Mouse (Mus musculus): ENCODE measurements around the gene Cnga3. TPM values are rescaled to one million over a fixed set of nuclear protein-coding genes. Genes with fewer than 3 reads are reported as not detected.

Cnga3 gene
- total RNA-seq, 2 experiments from 2014 or later: 0.86 to 0.87 TPM

- intact Hi-C loops (cut with DNase I): loop anchor here (1.0 kb wide), 2 partner anchors 129 to 364 kb away; no protein-coding TSS in a partner anchor
- peak; percentile 65 to 66 for DNase-seq
Measured at GRCm38 (mm10) chr1:37272464-37272863, 58.2 kb downstream of the Cnga3 start.

GRCm38 (mm10) chr1:37286556-37286955, 72.3 kb downstream of the Cnga3 start:
- no peak for DNase-seq
- intact Hi-C loops (cut with DNase I): no loop called here

- intact Hi-C loops (cut with DNase I): no loop called here
- DNase-seq: no peak
Measured at GRCm38 (mm10) chr1:37287748-37288147, 73.5 kb downstream of the Cnga3 start.

- intact Hi-C loops (cut with DNase I): no loop called here
- DNase-seq: no peak
Measured at GRCm38 (mm10) chr1:37288181-37288935, 74.1 kb downstream of the Cnga3 start.

GRCm38 (mm10) chr1:37288941-37289340, 74.7 kb downstream of the Cnga3 start:
- no peak for DNase-seq
- intact Hi-C loops (cut with DNase I): no loop called here

- intact Hi-C loops (cut with DNase I): no loop called here
- DNase-seq: no peak
Measured at GRCm38 (mm10) chr1:37296414-37296813, 82.2 kb downstream of the Cnga3 start.

- intact Hi-C loops (cut with DNase I): no loop called here
- DNase-seq: no peak
Measured at GRCm38 (mm10) chr1:37298904-37299303, 84.7 kb downstream of the Cnga3 start.

GRCm38 (mm10) chr1:37299540-37300491, 85.6 kb downstream of the Cnga3 start, which contains the start of gene Inpp4a:
Gene Inpp4a (plus strand): TSS chr1:37299865.
- peak; percentile 95 to 96 for DNase-seq
- intact Hi-C loops (cut with DNase I): loop anchor here (5.0 kb wide), 1 partner anchor 47 kb away; no protein-coding TSS in a partner anchor

- DNase-seq: no peak
- intact Hi-C loops (cut with DNase I): loop anchor here (5.0 kb wide), 1 partner anchor 47 kb away; no protein-coding TSS in a partner anchor
Measured at GRCm38 (mm10) chr1:37300650-37301049, 86.4 kb downstream of the Cnga3 start.

GRCm38 (mm10) chr1:37302801-37303200, 88.6 kb downstream of the Cnga3 start:
- no peak for DNase-seq
- intact Hi-C loops (cut with DNase I): loop anchor here (5.0 kb wide), 1 partner anchor 44 kb away; no protein-coding TSS in a partner anchor

- DNase-seq: no peak
- intact Hi-C loops (cut with DNase I): no loop called here
Measured at GRCm38 (mm10) chr1:37305691-37306287, 91.6 kb downstream of the Cnga3 start.

- no peak for DNase-seq
- intact Hi-C loops (cut with DNase I): no loop called here
Measured at GRCm38 (mm10) chr1:37307586-37307985, 93.4 kb downstream of the Cnga3 start.

- DNase-seq: no peak
- intact Hi-C loops (cut with DNase I): no loop called here
Measured at GRCm38 (mm10) chr1:37308021-37308742, 93.9 kb downstream of the Cnga3 start.

- DNase-seq: no peak
- intact Hi-C loops (cut with DNase I): no loop called here
Measured at GRCm38 (mm10) chr1:37308743-37309100, 94.5 kb downstream of the Cnga3 start.

GRCm38 (mm10) chr1:37309939-37310515, 95.8 kb downstream of the Cnga3 start:
- intact Hi-C loops (cut with DNase I): no loop called here
- no peak for DNase-seq

Other genes with a start within 250 kb of the Cnga3 start
- gene Vwa3b, start 187.8 kb upstream of the Cnga3 start, total RNA-seq (2021): under 1 TPM in 1 of 2 experiments, not detected in 1; 0.56 TPM
- gene Inpp4a, start 85.4 kb downstream of the Cnga3 start, total RNA-seq (2021): 10 to 100 TPM; 17.0 to 19.8 TPM
- gene Coa5, start 215.7 kb downstream of the Cnga3 start, total RNA-seq (2021): 100 to 1,000 TPM in 1 of 2 experiments, 10 to 100 TPM in 1; 88.1 to 111 TPM
- 10 to 100 TPM; 29.5 to 30.3 TPM for gene Unc50, start 215.7 kb downstream of the Cnga3 start, total RNA-seq (2021)